Mouse (Mus musculus): ENCODE results near the gene Tbc1d4. TPM values are rescaled to one million over a fixed set of nuclear protein-coding genes. Genes with fewer than 3 reads are reported as not detected.

Tbc1d4 gene
- polyA plus RNA-seq, 1 experiment from 2014 or later, result 18.5 TPM

GRCm38 (mm10) chr14:101466521-101466920 is 142.5 kb downstream of the Tbc1d4 start:
- Histone ChIP-seq H3K27ac (replicated peaks) (no peak overlapping the region), H3K4me1 (no peaks in the 10 kb centered on the region), H3K9ac (no peak overlapping the region), H3K4me2 (no peak overlapping the region), H3K27me3 (replicated peaks) (no peaks in the 10 kb centered on the region), H3K36me3 (peaks cover 39% of the 10 kb centered on the region), H3K4me3 (no peak overlapping the region), H3K9me3 (no peaks in the 10 kb centered on the region)
- ATAC-seq (ENCODE audit: extremely low read depth, insufficient number of reproducible peaks, low FRiP score, low TSS enrichment), result no peak
- 83% methylated on average over 11 of the region's 11 CpGs for WGBS

GRCm38 (mm10) chr14:101465893-101466292 is 143.1 kb downstream of the Tbc1d4 start:
- Histone ChIP-seq H3K27ac (replicated peaks) (no peak overlapping the region), H3K4me2 (no peak overlapping the region), H3K36me3 (peaks cover 39% of the 10 kb centered on the region), H3K9me3 (no peaks in the 10 kb centered on the region), H3K9ac (no peak overlapping the region), H3K4me1 (no peaks in the 10 kb centered on the region), H3K4me3 (no peak overlapping the region), H3K27me3 (replicated peaks) (no peaks in the 10 kb centered on the region)
- 80% methylated on average over 3 of the region's 3 CpGs for WGBS
- no peak for ATAC-seq (ENCODE audit: extremely low read depth, insufficient number of reproducible peaks, low FRiP score, low TSS enrichment)

- Histone ChIP-seq H3K36me3 (peaks cover 44% of the 10 kb centered on the region), H3K9ac (no peak overlapping the region), H3K4me3 (no peak overlapping the region), H3K9me3 (no peaks in the 10 kb centered on the region), H3K4me1 (peaks cover 5% of the 10 kb centered on the region; the same call in 1 of the 2 replicates), H3K4me2 (no peak overlapping the region), H3K27me3 (replicated peaks) (no peaks in the 10 kb centered on the region), H3K27ac (replicated peaks) (no peak overlapping the region)
- 26% methylated on average over 6 of the region's 6 CpGs for WGBS
- ATAC-seq (ENCODE audit: extremely low read depth, insufficient number of reproducible peaks, low FRiP score, low TSS enrichment), result no peak
Observed at GRCm38 (mm10) chr14:101460768-101461167, 148.2 kb downstream of the Tbc1d4 start.

GRCm38 (mm10) chr14:101452915-101453314 is 156.1 kb downstream of the Tbc1d4 start:
- H3K9ac ChIP-seq, result no peak overlapping the region
- 60% methylated on average over 6 of the region's 6 CpGs for WGBS
- H3K9me3 ChIP-seq, result no peaks in the 10 kb centered on the region
- H3K27ac ChIP-seq (replicated peaks), result no peak overlapping the region
- H3K27me3 ChIP-seq (replicated peaks), result no peaks in the 10 kb centered on the region
- no peak for ATAC-seq (ENCODE audit: extremely low read depth, insufficient number of reproducible peaks, low FRiP score, low TSS enrichment)
- no peak overlapping the region for H3K4me3 ChIP-seq
- H3K36me3 ChIP-seq, result peaks cover 55% of the 10 kb centered on the region
- H3K4me2 ChIP-seq, result no peak overlapping the region
- peaks cover 17% of the 10 kb centered on the region for H3K4me1 ChIP-seq

- Histone ChIP-seq H3K9me3 (no peaks in the 10 kb centered on the region), H3K4me1 (peaks cover 12% of the 10 kb centered on the region), H3K4me2 (no peak overlapping the region), H3K27ac (replicated peaks) (no peak overlapping the region), H3K9ac (no peak overlapping the region), H3K36me3 (peaks cover 74% of the 10 kb centered on the region), H3K27me3 (replicated peaks) (no peaks in the 10 kb centered on the region), H3K4me3 (no peak overlapping the region)
- ATAC-seq (ENCODE audit: extremely low read depth, insufficient number of reproducible peaks, low FRiP score, low TSS enrichment), result no peak
- 73% methylated on average over 4 of the region's 4 CpGs for WGBS
Observed at GRCm38 (mm10) chr14:101447857-101448256, 161.1 kb downstream of the Tbc1d4 start.

- no peak for ATAC-seq (ENCODE audit: extremely low read depth, insufficient number of reproducible peaks, low FRiP score, low TSS enrichment)
Observed at GRCm38 (mm10) chr14:101445205-101445604, 163.8 kb downstream of the Tbc1d4 start.

GRCm38 (mm10) chr14:101437925-101438324 is 171.1 kb downstream of the Tbc1d4 start:
- Histone ChIP-seq H3K27ac (replicated peaks) (no peak overlapping the region), H3K9ac (no peak overlapping the region), H3K27me3 (replicated peaks) (no peaks in the 10 kb centered on the region), H3K4me3 (no peak overlapping the region), H3K4me2 (no peak overlapping the region), H3K36me3 (peaks cover 28% of the 10 kb centered on the region), H3K9me3 (0 out of 2 replicates have a peak, but pooled peaks cover 3% of the 10 kb centered on the region), H3K4me1 (no peaks in the 10 kb centered on the region)
- 85% methylated on average over 3 of the region's 3 CpGs for WGBS
- no peak for ATAC-seq (ENCODE audit: extremely low read depth, insufficient number of reproducible peaks, low FRiP score, low TSS enrichment)

More at GRCm38 (mm10) chr14:101445205-101445604, 163.8 kb downstream of the Tbc1d4 start:
- H3K36me3 ChIP-seq, result peaks cover 67% of the 10 kb centered on the region
- H3K4me2 ChIP-seq, result no peak overlapping the region
- H3K4me1 ChIP-seq, result no peaks in the 10 kb centered on the region
- H3K4me3 ChIP-seq, result no peak overlapping the region
- H3K9me3 ChIP-seq, result no peaks in the 10 kb centered on the region
- no peaks in the 10 kb centered on the region for H3K27me3 ChIP-seq (replicated peaks)
- H3K27ac ChIP-seq (replicated peaks), result no peak overlapping the region
- WGBS, result 53% methylated on average over 5 of the region's 5 CpGs
- no peak overlapping the region for H3K9ac ChIP-seq

- Histone ChIP-seq H3K9ac (no peak overlapping the region), H3K27me3 (replicated peaks) (no peaks in the 10 kb centered on the region; the same call in 1 of the 2 replicates), H3K27ac (replicated peaks) (no peak overlapping the region), H3K9me3 (no peaks in the 10 kb centered on the region), H3K4me2 (no peak overlapping the region), H3K36me3 (no peaks in the 10 kb centered on the region), H3K4me3 (no peak overlapping the region), H3K4me1 (no peaks in the 10 kb centered on the region)
- WGBS, result 76% methylated on average over 5 of the region's 5 CpGs
- ATAC-seq (ENCODE audit: extremely low read depth, insufficient number of reproducible peaks, low FRiP score, low TSS enrichment), result no peak
Observed at GRCm38 (mm10) chr14:101430536-101430935, 178.5 kb downstream of the Tbc1d4 start.

GRCm38 (mm10) chr14:101428805-101429516 is 180.0 kb downstream of the Tbc1d4 start:
- no peak overlapping the region for H3K4me3 ChIP-seq
- no peak overlapping the region for H3K4me2 ChIP-seq
- no peak for ATAC-seq (ENCODE audit: extremely low read depth, insufficient number of reproducible peaks, low FRiP score, low TSS enrichment)
- H3K9me3 ChIP-seq, result no peaks in the 10 kb centered on the region
- WGBS, result 45% methylated on average over 3 of the region's 3 CpGs
- H3K27me3 ChIP-seq (replicated peaks), result no peaks in the 10 kb centered on the region; the same call in 1 of the 2 replicates
- no peaks in the 10 kb centered on the region for H3K4me1 ChIP-seq
- H3K9ac ChIP-seq, result no peak overlapping the region
- H3K36me3 ChIP-seq, result no peaks in the 10 kb centered on the region
- H3K27ac ChIP-seq (replicated peaks), result no peak overlapping the region

- Histone ChIP-seq H3K9me3 (no peaks in the 10 kb centered on the region), H3K4me2 (no peak overlapping the region), H3K4me1 (no peaks in the 10 kb centered on the region), H3K9ac (no peak overlapping the region), H3K27me3 (replicated peaks) (no peaks in the 10 kb centered on the region), H3K4me3 (no peak overlapping the region), H3K36me3 (no peaks in the 10 kb centered on the region), H3K27ac (replicated peaks) (no peak overlapping the region)
- no peak for ATAC-seq (ENCODE audit: extremely low read depth, insufficient number of reproducible peaks, low FRiP score, low TSS enrichment)
- 71% methylated on average over 2 of the region's 2 CpGs for WGBS
Observed at GRCm38 (mm10) chr14:101417679-101418078, 191.3 kb downstream of the Tbc1d4 start.

All from heart, embryonic 13.5 days (tissue).